In the genomic region with DNA sequence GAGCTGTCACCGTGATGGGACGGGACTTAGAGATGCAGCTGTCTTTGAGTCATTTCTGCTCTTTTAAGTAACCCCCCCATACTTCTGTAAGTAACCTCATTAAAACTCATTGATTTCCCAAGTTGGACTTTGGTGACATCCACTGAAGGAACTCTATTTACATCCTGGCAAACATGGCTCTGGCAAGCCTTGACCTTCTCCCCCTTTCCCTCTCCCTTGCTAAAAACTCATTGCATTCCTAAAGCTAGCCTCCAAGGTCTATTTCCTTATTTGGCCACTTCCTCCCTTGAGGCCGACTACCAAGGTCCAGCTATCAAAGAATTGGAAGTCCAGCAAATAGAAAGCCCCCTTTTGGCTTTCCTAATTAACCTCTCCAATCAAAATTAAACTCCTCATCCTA, we compare ENCODE assay signal across 22 mouse cellular contexts. TPM values are rescaled to one million over a fixed set of nuclear protein-coding genes. Genes with fewer than 3 reads are reported as not detected.
DNase-seq lines count a peak whose midpoint lies in the region; ATAC-seq and TF ChIP-seq lines count a peak whose summit lies in the region.
"Had no signal": no experiment of that assay in that cellular context is flagged by ENCODE, and none has a peak within 500 bp of the region (broad histone marks: within the 10 kb centered on the region; RNA-seq: fewer than 3 reads in every experiment).

No protein-coding gene starts in this region.

- H3K4me1 ChIP-seq in forebrain, embryonic 12.5 days: peaks cover 37% of the 10 kb centered on the region
- peaks cover 25% of the 10 kb centered on the region for H3K4me1 ChIP-seq in forebrain, embryonic 15.5 days
- H3K4me1 ChIP-seq in lung, embryonic 14.5 days (ENCODE audit: insufficient read depth): no peaks in the 10 kb centered on the region

- ATAC-seq in forebrain, embryonic 12.5 days (ENCODE audit: low FRiP score): no peak
- ATAC-seq in forebrain, embryonic 15.5 days (replicated peaks): no peak
- no peak for ATAC-seq in lung, embryonic 14.5 days (ENCODE audit: insufficient read depth)
- ATAC-seq: hindbrain, embryonic 16.5 days; midbrain, embryonic 13.5 days had no signal

- H3K27me3 ChIP-seq in forebrain, embryonic 12.5 days: no peaks in the 10 kb centered on the region
- H3K27me3 ChIP-seq in forebrain, embryonic 15.5 days: no peaks in the 10 kb centered on the region
- H3K27me3 ChIP-seq in lung, embryonic 14.5 days (ENCODE audit: insufficient read depth, low read length): no peaks in the 10 kb centered on the region
- H3K27me3 ChIP-seq: CH12.LX; heart, embryonic 12.5 days; midbrain, embryonic 13.5 days had no signal

- no peak overlapping the region for H3K4me3 ChIP-seq in forebrain, embryonic 12.5 days (replicated peaks)
- no peak overlapping the region for H3K4me3 ChIP-seq in forebrain, embryonic 15.5 days
- H3K4me3 ChIP-seq in lung, embryonic 14.5 days (ENCODE audit: low read depth, low read length): no peak overlapping the region
- H3K4me3 ChIP-seq: gastrocnemius, adult 2 months; heart, embryonic 12.5 days; midbrain, embryonic 13.5 days; myocyte had no signal

- 43% methylated on average over 3 of the region's 3 CpGs for WGBS in forebrain, embryonic 12.5 days
- WGBS in forebrain, embryonic 15.5 days: 60% methylated on average over 3 of the region's 3 CpGs
- WGBS in lung, embryonic 14.5 days: 48% methylated on average over 3 of the region's 3 CpGs

- H3K27ac ChIP-seq in forebrain, embryonic 12.5 days: 0 out of 2 replicates have a peak overlapping the region, but pooled peaks have one; percentile 19
- H3K27ac ChIP-seq in forebrain, embryonic 15.5 days (replicated peaks): no peak overlapping the region
- no peak overlapping the region for H3K27ac ChIP-seq in lung, embryonic 14.5 days (ENCODE audit: low read depth)
- H3K27ac ChIP-seq: gastrocnemius, adult 2 months; midbrain, embryonic 13.5 days had no signal

- no peak overlapping the region for H3K9ac ChIP-seq in forebrain, embryonic 12.5 days
- H3K9ac ChIP-seq in forebrain, embryonic 15.5 days (replicated peaks): no peak overlapping the region
- no peak overlapping the region for H3K9ac ChIP-seq in lung, embryonic 14.5 days
- H3K9ac ChIP-seq: heart, embryonic 12.5 days; midbrain, embryonic 13.5 days had no signal

- TF ChIP-seq CTCF in lung, embryonic 14.5 days (IDR thresholded peaks at IDR 0.05; ENCODE audit: low read depth): no peak

- no peaks in the 10 kb centered on the region; the same call in 1 of the 2 replicates for H3K9me3 ChIP-seq in forebrain, embryonic 12.5 days
- H3K9me3 ChIP-seq in forebrain, embryonic 15.5 days: no peaks in the 10 kb centered on the region
- H3K9me3 ChIP-seq in lung, embryonic 14.5 days (ENCODE audit: low read depth, low read length): no peaks in the 10 kb centered on the region
- H3K9me3 ChIP-seq: heart, embryonic 12.5 days; midbrain, embryonic 13.5 days had no signal

- intact Hi-C loops in gastrocnemius, postnatal 36 days (cut with DNase I): no loop called here

- H3K36me3 ChIP-seq in forebrain, embryonic 12.5 days (replicated peaks): no peaks in the 10 kb centered on the region
- no peaks in the 10 kb centered on the region for H3K36me3 ChIP-seq in forebrain, embryonic 15.5 days
- H3K36me3 ChIP-seq in lung, embryonic 14.5 days (ENCODE audit: insufficient read depth): no peaks in the 10 kb centered on the region
- H3K36me3 ChIP-seq: heart, embryonic 12.5 days; midbrain, embryonic 13.5 days had no signal

- peak; percentile 45 for DNase-seq in lung, embryonic 14.5 days
- no peak for DNase-seq in lung, postnatal 10 days
- DNase-seq in adrenal gland, adult 8-10 months: peak; percentile 70
- DNase-seq in embryo, embryonic 11 days: peak; percentile 30
- DNase-seq in gastrocnemius, postnatal 36 days: no peak
- DNase-seq in layer of hippocampus, postnatal 10 days (ENCODE audit: low spot score in 2 of 2): no peak
- DNase-seq: cerebellum, adult 18-20 months; gastrocnemius, adult 2 months; kidney, adult 18-20 months; kidney, postnatal 25 days; left cerebral cortex, postnatal 4 days; lung, adult 2 months; right cerebral cortex, postnatal 4 days had no signal

- no peak overlapping the region for H3K4me2 ChIP-seq in forebrain, embryonic 12.5 days
- H3K4me2 ChIP-seq in forebrain, embryonic 15.5 days (replicated peaks): no peak overlapping the region
- H3K4me2 ChIP-seq in lung, embryonic 14.5 days: no peak overlapping the region
- H3K4me2 ChIP-seq: heart, embryonic 12.5 days; liver, embryonic 11.5 days; midbrain, embryonic 13.5 days had no signal

RNA-seq across cellular contexts. Expression of gene Frmd4b, which starts 9.7 kb away (rescaled TPM):
- polyA plus RNA-seq in forebrain, embryonic 12.5 days (2016; fragmentation: Nextera tagmentation; extraction: Ambion mirVana): 39.4 and 44.6 TPM in 2 replicates
- 49.0 and 51.0 TPM in 2 replicates for polyA plus RNA-seq in forebrain, embryonic 15.5 days (2015; fragmentation: Nextera tagmentation; extraction: Ambion mirVana)
- polyA plus RNA-seq in lung, embryonic 14.5 days (2014; fragmentation: Nextera tagmentation; extraction: Ambion mirVana): 19.5 and 20.8 TPM in 2 replicates
- total RNA-seq in adrenal gland, adult 8-10 months (2022): 10 to 100 TPM; 19.7 to 35.2 (median 26.5) TPM
- total RNA-seq in gastrocnemius, postnatal 36 days (2021): 1 to 10 TPM; 5.6 to 6.4 TPM
- 10 to 100 TPM; 31.2 to 33.8 TPM for total RNA-seq in layer of hippocampus, postnatal 10 days (2021)
- total RNA-seq: MEL had no signal

Comparison
In these comparisons a context has a peak if more than half of its experiments do, and no peak if none do; other contexts are left out.
1. DNase-seq: peak in lung, embryonic 14.5 days (single experiment), adrenal gland, adult 8-10 months (single experiment) and embryo, embryonic 11 days (single experiment); none in lung, postnatal 10 days (single experiment), gastrocnemius, postnatal 36 days (0 of 2) and layer of hippocampus, postnatal 10 days (0 of 2).